Mouse (Mus musculus) left cerebral cortex, adult 8-10 months (tissue): ENCODE measurements around the gene Ppm1l. TPM values are rescaled to one million over a fixed set of nuclear protein-coding genes. Genes with fewer than 3 reads are reported as not detected.

ENCODE experiments used
- DNase-seq, 2 experiments: peaks; one replicate each; pipeline ENCODE4 v3.0.0; 2022; ENCODE audit warnings: low spot score in 2 of 2
- total RNA-seq, 4 experiments: library from RNA; stranded (reverse); gene quantifications; 2 replicates each; pipeline ENCODE4 v1.2.4; 2022

The Ppm1l gene
- 10 to 100 TPM; 72.9 to 90.6 (median 75.8) TPM for total RNA-seq

- peak; percentile 89 to 92 for DNase-seq
Observed at GRCm38 (mm10) chr3:69316391-69317195, at the start of gene Ppm1l. Ppm1l (plus strand) TSS chr3:69316861.

- no peak for DNase-seq
Observed at GRCm38 (mm10) chr3:69271812-69272211, 44.8 kb upstream of the Ppm1l start.

DNA sequence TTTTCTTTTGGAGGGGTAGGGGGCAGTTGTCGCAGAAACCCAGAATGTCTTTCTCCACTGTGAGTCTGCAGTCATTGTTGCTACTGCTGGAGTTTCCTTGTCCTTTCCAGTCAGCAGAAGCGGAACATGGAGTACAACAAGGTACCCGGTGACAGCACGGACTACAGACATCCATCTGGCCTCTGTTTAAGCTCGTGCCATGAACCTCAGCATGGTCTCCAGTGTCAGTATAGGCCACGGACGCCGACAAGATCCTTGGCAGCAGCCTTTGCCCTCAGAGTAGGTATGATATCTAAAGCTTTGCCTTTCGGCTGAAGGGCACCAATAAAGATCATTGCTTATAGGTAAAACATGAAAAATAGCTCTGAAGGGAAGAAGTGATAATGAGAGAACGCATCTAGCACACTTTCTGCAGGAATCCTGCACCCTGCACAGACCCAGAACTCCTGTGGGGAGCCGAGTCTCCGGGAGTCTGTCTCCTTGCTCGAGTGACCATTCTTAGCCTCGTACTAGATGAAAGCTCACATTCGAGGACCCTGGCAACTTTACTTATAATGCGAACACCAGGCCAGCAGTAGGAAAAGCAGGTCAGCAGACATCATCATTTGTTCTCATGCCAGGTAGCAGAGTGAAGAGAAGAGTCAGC lies 42.5 kb upstream of the Ppm1l start:
- DNase-seq: no peak

DNA sequence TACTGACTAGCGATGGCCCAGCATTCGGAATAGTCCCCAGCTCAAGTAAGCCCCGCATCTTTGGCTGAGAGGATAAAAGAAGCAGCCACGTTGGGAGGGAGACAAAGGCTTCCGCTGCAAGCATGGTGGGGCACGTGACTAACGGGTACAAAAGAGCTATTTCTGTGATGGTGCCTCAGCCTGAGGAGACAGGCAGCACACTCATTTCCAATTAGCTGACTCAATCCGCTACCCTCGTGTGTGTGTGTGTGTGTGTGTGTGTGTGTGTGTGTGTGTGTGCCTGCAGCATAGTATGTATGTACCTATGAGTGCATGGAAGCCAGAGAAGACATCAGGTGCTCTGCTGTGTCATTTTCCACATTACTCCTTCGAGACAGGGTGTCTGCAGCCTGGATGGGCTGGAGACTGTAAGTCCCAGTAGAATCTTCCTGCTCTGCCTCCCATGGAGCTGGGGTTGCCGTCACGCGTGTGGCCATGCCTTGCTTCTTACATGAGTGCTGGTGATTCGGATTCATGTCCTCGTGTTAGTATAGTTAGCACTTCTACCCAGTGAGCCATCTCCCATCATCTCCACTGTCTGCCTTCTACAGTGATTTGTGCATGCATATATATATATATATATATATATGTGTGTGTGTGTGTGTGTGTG lies 41.9 kb upstream of the Ppm1l start:
- peak; percentile 14 to 50 for DNase-seq

- no peak for DNase-seq
Observed at GRCm38 (mm10) chr3:69278648-69279047, 38.0 kb upstream of the Ppm1l start.

DNA sequence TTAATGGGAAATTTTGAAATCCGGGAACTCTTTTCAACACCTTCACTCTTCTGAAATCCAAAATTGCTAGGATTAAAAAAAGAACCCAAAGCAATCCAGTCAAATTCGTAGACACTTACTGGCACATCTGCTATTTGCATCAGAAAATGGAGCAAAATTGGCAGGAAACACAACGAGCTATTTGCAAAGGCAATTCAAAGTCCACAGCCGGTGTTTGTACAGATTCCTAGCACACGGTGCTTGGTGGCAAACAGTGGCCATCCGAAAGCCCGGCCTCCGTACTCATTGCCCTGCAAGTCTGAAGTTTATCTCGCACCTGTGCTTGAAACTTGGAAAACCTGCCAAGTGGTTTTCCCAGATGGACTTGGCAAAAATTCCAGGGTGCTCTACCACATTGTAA lies 34.3 kb upstream of the Ppm1l start:
- DNase-seq: peak in 1 of 2 experiments; percentile 24

GRCm38 (mm10) chr3:69283085-69283847 lies 33.4 kb upstream of the Ppm1l start:
- no peak for DNase-seq

GRCm38 (mm10) chr3:69289833-69290232 lies 26.8 kb upstream of the Ppm1l start:
- DNase-seq: peak; percentile 15 to 42

DNA sequence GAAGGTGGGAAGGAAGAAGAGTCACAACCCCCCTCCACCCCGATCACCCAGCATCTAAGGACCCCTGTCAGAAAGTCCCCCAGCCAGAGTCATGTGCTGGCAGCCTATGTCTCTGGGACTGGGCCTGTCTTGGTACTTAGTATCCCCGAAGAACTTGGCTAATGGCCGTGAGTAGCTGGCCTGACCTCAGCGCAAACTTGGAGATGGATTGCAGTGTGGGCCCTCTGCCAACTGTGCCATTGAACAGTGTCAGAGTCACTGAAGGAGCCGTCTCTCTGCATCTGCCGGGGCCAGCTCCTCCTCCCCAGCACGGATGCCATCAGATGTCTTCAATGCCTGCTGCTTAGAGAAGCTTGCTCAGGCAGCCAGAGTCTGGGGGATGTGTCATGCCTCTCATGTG lies 26.4 kb upstream of the Ppm1l start:
- DNase-seq: peak; percentile 12 to 25

GRCm38 (mm10) chr3:69290844-69291243 lies 25.8 kb upstream of the Ppm1l start:
- DNase-seq: no peak

DNA sequence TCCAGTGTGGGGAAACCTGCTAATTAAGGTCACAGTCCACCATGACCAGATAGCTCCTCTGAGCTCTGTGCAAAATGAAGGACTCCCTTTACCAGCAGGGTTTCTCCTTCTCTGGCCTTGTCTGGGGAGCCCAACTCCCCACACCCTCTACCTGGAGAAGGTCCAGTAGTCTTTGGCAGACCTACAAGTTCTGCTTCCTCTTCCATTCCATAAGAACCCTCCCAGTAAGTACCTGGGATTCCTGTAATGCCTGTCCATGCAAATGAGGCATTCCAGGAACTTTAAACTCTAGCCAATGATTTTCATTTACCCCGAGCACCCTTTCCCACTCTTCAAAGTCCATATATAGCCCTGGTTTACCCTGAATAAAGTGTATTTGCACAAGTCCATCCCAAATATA lies 24.0 kb upstream of the Ppm1l start:
- no peak for DNase-seq

DNA sequence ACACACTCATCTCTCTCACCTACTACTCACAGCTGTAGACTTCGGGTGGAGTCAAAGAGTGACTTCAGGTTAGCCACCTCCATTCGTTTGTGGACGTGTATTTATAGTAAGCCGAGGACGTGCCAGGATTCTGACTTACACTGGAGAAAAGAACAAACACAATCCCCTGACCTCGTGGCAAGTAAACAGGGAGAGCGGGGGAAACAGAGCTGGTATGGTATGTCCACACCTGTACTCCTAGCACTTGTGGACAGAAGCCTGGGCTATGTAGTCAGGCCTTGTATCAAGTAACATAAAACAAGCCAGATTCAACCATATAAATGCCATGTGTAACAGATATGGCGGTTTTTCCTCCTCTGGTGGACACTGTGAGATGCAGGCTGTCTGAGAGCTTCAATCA lies 20.4 kb upstream of the Ppm1l start:
- DNase-seq: no peak

DNA sequence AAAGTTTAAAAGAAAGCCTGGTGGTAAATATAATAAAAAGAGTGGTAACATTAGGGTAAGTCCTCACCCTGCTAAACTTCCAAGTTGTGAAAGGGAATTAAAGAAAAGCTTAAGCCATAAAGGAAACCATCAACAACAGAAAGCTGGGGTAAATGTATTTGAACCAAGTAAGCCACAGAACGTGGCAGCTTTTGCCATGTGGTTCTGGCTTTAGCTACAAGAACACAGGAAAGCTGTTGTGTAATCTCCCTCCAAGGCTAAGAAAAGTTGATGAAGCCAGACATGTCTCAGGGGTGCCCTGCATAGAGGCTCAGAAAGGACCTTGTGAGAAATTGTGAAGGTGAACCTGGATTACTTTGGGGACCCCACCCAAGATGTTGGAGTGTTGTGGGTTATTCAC lies 16.5 kb upstream of the Ppm1l start:
- DNase-seq: no peak

DNA sequence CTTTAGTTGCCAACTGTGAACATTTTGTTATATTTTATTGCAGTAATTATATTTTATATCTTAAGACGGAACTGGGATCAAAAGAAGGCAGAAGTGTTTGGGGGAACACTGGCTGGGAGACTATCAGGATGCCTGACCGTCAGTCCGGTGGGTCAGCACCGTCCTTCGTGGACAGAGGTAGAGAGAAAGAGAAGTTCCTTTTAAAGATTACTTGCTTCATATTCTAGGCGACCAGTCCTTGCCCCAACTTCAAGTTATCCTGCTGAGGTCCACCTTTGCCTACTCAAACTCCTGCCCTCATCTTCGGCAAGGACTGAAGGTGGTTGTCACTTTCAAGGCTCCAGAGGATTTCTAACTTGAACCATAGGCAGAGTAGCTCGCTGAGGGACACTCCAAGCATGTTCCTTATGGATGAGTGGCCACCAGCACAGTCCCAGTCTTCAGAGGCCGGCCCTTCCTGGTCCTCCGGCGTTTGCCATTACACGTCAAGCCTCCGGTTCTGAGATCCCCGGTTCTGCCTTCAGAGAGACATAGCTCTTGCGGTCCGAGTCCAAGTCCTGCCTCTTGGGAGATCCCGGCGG lies 761 bp upstream of the Ppm1l start:
- no peak for DNase-seq

DNA sequence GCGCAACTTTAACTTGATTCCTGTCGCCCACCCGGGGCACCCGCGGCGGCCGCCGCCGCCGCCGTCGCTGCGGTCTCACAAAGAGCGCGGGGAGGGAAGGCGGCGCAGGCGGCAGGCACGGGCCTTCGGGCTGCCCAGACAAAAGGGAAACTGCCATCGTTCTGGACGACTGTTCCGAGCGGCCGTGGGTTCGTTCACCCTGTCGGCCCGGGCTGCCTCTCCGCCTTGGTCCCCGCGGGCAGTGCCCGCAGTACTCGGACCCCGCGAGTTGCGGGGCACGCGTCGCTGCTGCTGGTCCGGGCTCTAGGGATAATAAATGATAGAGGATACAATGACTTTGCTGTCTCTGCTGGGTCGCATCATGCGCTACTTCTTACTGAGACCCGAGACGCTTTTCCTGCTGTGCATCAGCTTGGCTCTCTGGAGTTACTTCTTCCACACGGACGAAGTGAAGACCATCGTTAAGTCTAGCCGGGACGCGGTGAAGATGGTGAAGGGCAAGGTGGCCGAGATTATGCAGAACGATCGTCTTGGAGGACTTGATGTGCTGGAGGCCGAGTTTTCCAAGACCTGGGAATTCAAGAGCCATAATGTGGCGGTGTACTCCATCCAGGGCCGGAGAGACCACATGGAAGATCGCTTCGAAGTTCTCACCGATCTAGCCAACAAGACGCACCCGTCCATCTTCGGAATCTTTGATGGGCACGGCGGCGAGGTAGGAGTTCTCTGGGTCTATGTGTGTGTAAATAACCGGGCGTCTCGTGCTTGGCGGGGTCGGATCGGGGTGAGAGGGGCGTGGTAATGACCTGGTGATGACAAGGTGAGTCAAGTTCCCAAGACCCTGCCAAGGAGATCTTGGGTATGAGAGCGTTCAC lies 827 bp downstream of the Ppm1l start:
- DNase-seq: peak in 1 of 2 experiments; percentile 25

- no peak for DNase-seq
Observed at GRCm38 (mm10) chr3:69318131-69318951, 1.7 kb downstream of the Ppm1l start.

DNA sequence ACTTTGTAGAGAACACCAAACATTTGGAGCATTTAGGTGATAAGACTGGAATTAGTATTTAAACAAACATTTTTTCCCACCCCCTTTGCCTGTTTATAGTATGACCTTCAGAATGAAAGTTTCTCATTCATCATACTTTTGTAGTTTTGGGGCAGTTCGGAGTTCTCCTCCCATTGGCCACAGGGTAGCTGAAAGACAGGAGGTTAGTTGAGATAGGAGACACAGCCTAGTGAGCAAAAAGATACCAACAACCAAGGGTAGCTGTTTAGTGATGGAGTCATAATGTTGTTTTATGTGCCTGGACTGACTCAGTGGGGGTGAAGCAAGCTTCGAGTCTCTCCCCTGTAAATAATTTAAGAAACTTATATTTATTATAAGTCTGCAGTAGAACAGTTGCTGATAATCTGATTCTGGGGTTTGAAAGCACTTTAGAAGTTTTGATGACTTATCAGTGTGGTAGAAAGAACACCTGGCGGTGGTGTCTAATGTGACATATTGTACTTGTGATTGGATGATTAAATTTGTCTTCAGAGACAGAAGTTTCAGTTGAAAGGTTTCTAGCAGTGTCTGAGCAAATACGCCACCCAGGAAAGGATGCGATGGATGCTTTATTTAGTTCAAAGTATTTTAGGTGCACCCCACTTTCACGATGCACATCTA lies 2.5 kb downstream of the Ppm1l start:
- no peak for DNase-seq

GRCm38 (mm10) chr3:69323982-69324381 lies 7.3 kb downstream of the Ppm1l start:
- no peak for DNase-seq

DNA sequence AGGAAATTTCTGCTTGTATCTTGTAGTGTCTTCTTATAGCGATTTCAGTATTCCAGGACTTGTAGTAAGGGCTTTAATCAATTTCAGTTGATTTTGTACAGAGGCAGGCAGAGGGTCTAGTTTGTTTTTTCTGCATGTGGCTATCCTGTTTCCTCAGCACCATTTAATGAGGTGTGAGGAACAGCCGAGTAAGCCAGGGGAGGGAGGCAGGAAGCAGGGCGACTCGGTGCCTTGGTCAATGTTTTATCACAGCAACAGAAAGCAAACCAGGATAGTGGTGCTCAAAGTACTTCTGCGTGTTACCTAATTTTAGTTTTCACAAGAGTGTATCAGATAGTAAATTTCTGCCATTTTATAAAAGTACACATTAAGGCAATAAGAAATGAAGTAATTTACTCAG lies 13.2 kb downstream of the Ppm1l start:
- no peak for DNase-seq
